Mouse (Mus musculus) midbrain, embryonic 12.5 days (tissue): ENCODE measurements around the gene Fgfr2. TPM values are rescaled to one million over a fixed set of nuclear protein-coding genes. Genes with fewer than 3 reads are reported as not detected.

Source experiments
- ATAC-seq: fragments of 200-750 bp; cut with Nextera tagmentation; 2 replicates; pipeline ENCODE4 v1.8.0; 2017; ENCODE audit warnings: low read depth, moderate TSS enrichment, moderate library complexity; ENCODE audit not compliant: low FRiP score
- H3K27ac ChIP-seq: fragments of 300-500 bp; sonication (generic); replicated peaks from 2 replicates; pipeline ENCODE4 v1.5.1; 2016; ENCODE audit warnings: mild to moderate bottlenecking
- H3K27me3 ChIP-seq: fragments of 300-500 bp; sonication (generic); 2 replicates; pipeline ENCODE4 v1.6.1; 2016; ENCODE audit warnings: mild to moderate bottlenecking
- H3K36me3 ChIP-seq: fragments of 300-500 bp; sonication (generic); 2 replicates; pipeline ENCODE4 v1.6.1; 2016
- H3K4me1 ChIP-seq: fragments of 300-500 bp; sonication (generic); 2 replicates; pipeline ENCODE4 v1.6.1; 2016
- H3K4me2 ChIP-seq: fragments of 300-500 bp; sonication (generic); replicated peaks from 2 replicates; pipeline ENCODE4 v1.6.1; 2016; ENCODE audit warnings: mild to moderate bottlenecking, moderate library complexity
- H3K4me3 ChIP-seq: fragments of 300-500 bp; sonication (generic); 2 replicates; pipeline ENCODE4 v1.5.1; 2016; ENCODE audit warnings: mild to moderate bottlenecking
- H3K9ac ChIP-seq: fragments of 300-500 bp; sonication (generic); replicated peaks from 2 replicates; pipeline ENCODE4 v1.6.1; 2016; ENCODE audit warnings: mild to moderate bottlenecking, moderate library complexity
- H3K9me3 ChIP-seq: fragments of 300-500 bp; sonication (generic); 2 replicates; pipeline ENCODE4 v1.6.1; 2016; ENCODE audit warnings: mild to moderate bottlenecking
- WGBS: fragments of 180-500 bp; shearing (Covaris S2); methylation state at CpG from one replicate; pipeline ENCODE4 v1.1.7; 2016; 5-methylcytosine and 5-hydroxymethylcytosine counted together
- polyA plus RNA-seq: library from polyadenylated mRNA; unstranded; fragments of >200 nt; fragmentation: Nextera tagmentation; extraction: Ambion mirVana; gene quantifications from 2 replicates; pipeline ENCODE4 v1.2.1, GENCODE M21; 2016

Gene Fgfr2
- polyA plus RNA-seq, 1 experiment from 2014 or later = 96.5 TPM

- Histone ChIP-seq H3K27me3 (no peaks in the 10 kb centered on the region), H3K9me3 (no peaks in the 10 kb centered on the region), H3K4me2 (no peak overlapping the region), H3K4me1 (peaks cover 5% of the 10 kb centered on the region), H3K4me3 (no peak overlapping the region), H3K36me3 (no peaks in the 10 kb centered on the region), H3K9ac (no peak overlapping the region), H3K27ac (no peak overlapping the region)
- 91% methylated on average over 9 of the region's 9 CpGs for WGBS
- no peak for ATAC-seq
Measured at GRCm38 (mm10) chr7:130972767-130973166, 2150.4 kb downstream of the Fgfr2 start.

GRCm38 (mm10) chr7:130969507-130969906 lies 2153.6 kb downstream of the Fgfr2 start:
- H3K27ac ChIP-seq = no peak overlapping the region
- no peaks in the 10 kb centered on the region for H3K36me3 ChIP-seq
- H3K27me3 ChIP-seq = no peaks in the 10 kb centered on the region
- H3K4me3 ChIP-seq = no peak overlapping the region
- 77% methylated on average over 3 of the region's 3 CpGs for WGBS
- no peak overlapping the region for H3K4me2 ChIP-seq
- ATAC-seq = no peak
- H3K9ac ChIP-seq = no peak overlapping the region
- no peaks in the 10 kb centered on the region for H3K9me3 ChIP-seq
- H3K4me1 ChIP-seq = 0 out of 2 replicates have a peak, but pooled peaks cover 3% of the 10 kb centered on the region

- no peak overlapping the region for H3K4me2 ChIP-seq
- H3K4me1 ChIP-seq = 0 out of 2 replicates have a peak, but pooled peaks cover 4% of the 10 kb centered on the region
- H3K9me3 ChIP-seq = no peaks in the 10 kb centered on the region
- 91% methylated on average over 5 of the region's 5 CpGs for WGBS
- no peaks in the 10 kb centered on the region for H3K36me3 ChIP-seq
- H3K4me3 ChIP-seq = no peak overlapping the region
- no peak overlapping the region for H3K9ac ChIP-seq
- H3K27me3 ChIP-seq = no peaks in the 10 kb centered on the region
- no peak overlapping the region for H3K27ac ChIP-seq
- no peak for ATAC-seq
Measured at GRCm38 (mm10) chr7:130969076-130969475, 2154.1 kb downstream of the Fgfr2 start.

- ATAC-seq = no peak
- no peaks in the 10 kb centered on the region for H3K36me3 ChIP-seq
- H3K27me3 ChIP-seq = no peaks in the 10 kb centered on the region
- H3K27ac ChIP-seq = no peak overlapping the region
- no peaks in the 10 kb centered on the region for H3K9me3 ChIP-seq
- no peak overlapping the region for H3K9ac ChIP-seq
- H3K4me1 ChIP-seq = 0 out of 2 replicates have a peak, but pooled peaks cover 4% of the 10 kb centered on the region
- no peak overlapping the region for H3K4me3 ChIP-seq
- H3K4me2 ChIP-seq = no peak overlapping the region
- 72% methylated on average over 7 of the region's 7 CpGs for WGBS
Measured at GRCm38 (mm10) chr7:130968537-130968936, 2154.6 kb downstream of the Fgfr2 start.

GRCm38 (mm10) chr7:130967901-130968300 lies 2155.2 kb downstream of the Fgfr2 start:
- Histone ChIP-seq H3K27ac (no peak overlapping the region), H3K9ac (no peak overlapping the region), H3K9me3 (no peaks in the 10 kb centered on the region), H3K4me2 (no peak overlapping the region), H3K27me3 (no peaks in the 10 kb centered on the region), H3K4me1 (0 out of 2 replicates have a peak, but pooled peaks cover 4% of the 10 kb centered on the region), H3K36me3 (no peaks in the 10 kb centered on the region), H3K4me3 (no peak overlapping the region)
- 92% methylated on average over 6 of the region's 6 CpGs for WGBS
- no peak for ATAC-seq

- WGBS = 78% methylated on average over 6 of the region's 6 CpGs
- ATAC-seq = no peak
- H3K27me3 ChIP-seq = no peaks in the 10 kb centered on the region
- H3K4me3 ChIP-seq = no peak overlapping the region
- H3K4me2 ChIP-seq = no peak overlapping the region
- 0 out of 2 replicates have a peak, but pooled peaks cover 4% of the 10 kb centered on the region for H3K4me1 ChIP-seq
- H3K27ac ChIP-seq = no peak overlapping the region
- no peaks in the 10 kb centered on the region for H3K36me3 ChIP-seq
- H3K9me3 ChIP-seq = no peaks in the 10 kb centered on the region
- no peak overlapping the region for H3K9ac ChIP-seq
Measured at GRCm38 (mm10) chr7:130966876-130967275, 2156.3 kb downstream of the Fgfr2 start.

- no peaks in the 10 kb centered on the region for H3K36me3 ChIP-seq
- H3K4me2 ChIP-seq = no peak overlapping the region
- H3K27ac ChIP-seq = no peak overlapping the region
- no peak overlapping the region for H3K9ac ChIP-seq
- WGBS = 79% methylated on average over 5 of the region's 5 CpGs
- no peaks in the 10 kb centered on the region for H3K9me3 ChIP-seq
- no peak overlapping the region for H3K4me3 ChIP-seq
- ATAC-seq = no peak
- H3K27me3 ChIP-seq = no peaks in the 10 kb centered on the region
- 0 out of 2 replicates have a peak, but pooled peaks cover 4% of the 10 kb centered on the region for H3K4me1 ChIP-seq
Measured at GRCm38 (mm10) chr7:130966451-130966850, 2156.7 kb downstream of the Fgfr2 start.

GRCm38 (mm10) chr7:130965909-130966365 lies 2157.2 kb downstream of the Fgfr2 start:
- Histone ChIP-seq H3K4me3 (no peak overlapping the region), H3K4me2 (no peak overlapping the region), H3K9me3 (no peaks in the 10 kb centered on the region), H3K27me3 (no peaks in the 10 kb centered on the region), H3K9ac (no peak overlapping the region), H3K4me1 (0 out of 2 replicates have a peak, but pooled peaks cover 4% of the 10 kb centered on the region), H3K27ac (no peak overlapping the region), H3K36me3 (no peaks in the 10 kb centered on the region)
- 47% methylated on average over 4 of the region's 4 CpGs for WGBS
- ATAC-seq = no peak

GRCm38 (mm10) chr7:130965396-130965795 lies 2157.8 kb downstream of the Fgfr2 start:
- Histone ChIP-seq H3K4me1 (0 out of 2 replicates have a peak, but pooled peaks cover 4% of the 10 kb centered on the region), H3K27me3 (no peaks in the 10 kb centered on the region), H3K9ac (no peak overlapping the region), H3K4me2 (no peak overlapping the region), H3K9me3 (no peaks in the 10 kb centered on the region), H3K36me3 (no peaks in the 10 kb centered on the region), H3K4me3 (no peak overlapping the region), H3K27ac (no peak overlapping the region)
- 88% methylated on average over 4 of the region's 4 CpGs for WGBS
- ATAC-seq = no peak

- no peaks in the 10 kb centered on the region for H3K27me3 ChIP-seq
- ATAC-seq = no peak
- no peak overlapping the region for H3K4me2 ChIP-seq
- H3K27ac ChIP-seq = no peak overlapping the region
- 69% methylated on average over 5 of the region's 5 CpGs for WGBS
- no peak overlapping the region for H3K9ac ChIP-seq
- H3K36me3 ChIP-seq = no peaks in the 10 kb centered on the region
- 0 out of 2 replicates have a peak, but pooled peaks cover 4% of the 10 kb centered on the region for H3K4me1 ChIP-seq
- H3K9me3 ChIP-seq = no peaks in the 10 kb centered on the region
- H3K4me3 ChIP-seq = no peak overlapping the region
Measured at GRCm38 (mm10) chr7:130964686-130965085, 2158.5 kb downstream of the Fgfr2 start.

GRCm38 (mm10) chr7:130961429-130961828 lies 2161.7 kb downstream of the Fgfr2 start:
- H3K27ac ChIP-seq = no peak overlapping the region
- no peak overlapping the region for H3K9ac ChIP-seq
- no peak for ATAC-seq
- no peaks in the 10 kb centered on the region for H3K27me3 ChIP-seq
- H3K9me3 ChIP-seq = no peaks in the 10 kb centered on the region
- no peak overlapping the region for H3K4me3 ChIP-seq
- H3K4me2 ChIP-seq = no peak overlapping the region
- no peaks in the 10 kb centered on the region for H3K36me3 ChIP-seq
- H3K4me1 ChIP-seq = 0 out of 2 replicates have a peak, but pooled peaks cover 4% of the 10 kb centered on the region
- WGBS = 94% methylated on average over 6 of the region's 6 CpGs

- H3K27ac ChIP-seq = no peak overlapping the region
- H3K4me1 ChIP-seq = 0 out of 2 replicates have a peak, but pooled peaks cover 4% of the 10 kb centered on the region
- no peak for ATAC-seq
- H3K4me2 ChIP-seq = no peak overlapping the region
- H3K27me3 ChIP-seq = no peaks in the 10 kb centered on the region
- no peaks in the 10 kb centered on the region for H3K9me3 ChIP-seq
- no peaks in the 10 kb centered on the region for H3K36me3 ChIP-seq
- H3K4me3 ChIP-seq = no peak overlapping the region
- no peak overlapping the region for H3K9ac ChIP-seq
- WGBS = 61% methylated on average over 7 of the region's 7 CpGs
Measured at GRCm38 (mm10) chr7:130959868-130960267, 2163.3 kb downstream of the Fgfr2 start.

GRCm38 (mm10) chr7:130958551-130958950 lies 2164.6 kb downstream of the Fgfr2 start:
- no peak overlapping the region for H3K9ac ChIP-seq
- H3K27ac ChIP-seq = no peak overlapping the region
- H3K4me1 ChIP-seq = no peaks in the 10 kb centered on the region
- H3K36me3 ChIP-seq = no peaks in the 10 kb centered on the region
- no peak for ATAC-seq
- no peak overlapping the region for H3K4me3 ChIP-seq
- H3K9me3 ChIP-seq = no peaks in the 10 kb centered on the region
- H3K4me2 ChIP-seq = no peak overlapping the region
- 73% methylated on average over 7 of the region's 7 CpGs for WGBS
- no peaks in the 10 kb centered on the region for H3K27me3 ChIP-seq
